Mouse (Mus musculus) neural tube, embryonic 14.5 days (tissue): ENCODE data around the gene Zc2hc1b. TPM values are rescaled to one million over a fixed set of nuclear protein-coding genes. Genes with fewer than 3 reads are reported as not detected.

ENCODE experiments used
- ATAC-seq: fragments of 200-750 bp; cut with Nextera tagmentation; 2 replicates; pipeline ENCODE4 v1.8.0; 2017; ENCODE audit warnings: low read depth, mild to moderate bottlenecking, moderate TSS enrichment, moderate library complexity
- H3K27ac ChIP-seq: fragments of 300-500 bp; sonication (generic); 2 replicates; pipeline ENCODE4 v1.5.1; 2014; ENCODE audit warnings: low read depth, mild to moderate bottlenecking, control low read depth, low read length, moderate library complexity, mixed read lengths
- H3K27me3 ChIP-seq: fragments of 300-500 bp; sonication (generic); 2 replicates; pipeline ENCODE4 v1.6.1; 2014; ENCODE audit warnings: low read length; ENCODE audit not compliant: control insufficient read depth, insufficient read depth
- H3K36me3 ChIP-seq: fragments of 300-500 bp; sonication (generic); 2 replicates; pipeline ENCODE4 v1.6.1; 2014; ENCODE audit warnings: low read length, mixed read lengths; ENCODE audit not compliant: control insufficient read depth, insufficient read depth
- H3K4me1 ChIP-seq: fragments of 300-500 bp; sonication (generic); 2 replicates; pipeline ENCODE4 v1.6.1; 2014; ENCODE audit warnings: low read length; ENCODE audit not compliant: control insufficient read depth, insufficient read depth
- H3K4me2 ChIP-seq: fragments of 300-500 bp; sonication (generic); 2 replicates; pipeline ENCODE4 v1.6.1; 2014; ENCODE audit warnings: mild to moderate bottlenecking, low read depth, low read length, control low read depth
- H3K4me3 ChIP-seq: fragments of 300-500 bp; sonication (generic); 2 replicates; pipeline ENCODE4 v1.5.1; 2014; ENCODE audit warnings: low read depth, low read length, control low read depth, mixed read lengths
- H3K9ac ChIP-seq: fragments of 300-500 bp; sonication (generic); replicated peaks from 2 replicates; pipeline ENCODE4 v1.6.1; 2014; ENCODE audit warnings: low read depth, mild to moderate bottlenecking, control low read depth, low read length, mixed read lengths
- H3K9me3 ChIP-seq: fragments of 300-500 bp; sonication (generic); 2 replicates; pipeline ENCODE4 v1.6.1; 2016; ENCODE audit warnings: low read length; ENCODE audit not compliant: control insufficient read depth
- WGBS: fragments of 180-500 bp; shearing (Covaris S2); extraction: QIAGEN DNeasy Blood & Tissue Kit; methylation state at CpG from one replicate; pipeline ENCODE4 v1.1.7; 2014; 5-methylcytosine and 5-hydroxymethylcytosine counted together
- polyA plus RNA-seq: library from polyadenylated mRNA; unstranded; fragments of >200 nt; fragmentation: Nextera tagmentation; extraction: Ambion mirVana; gene quantifications from 2 replicates; pipeline ENCODE4 v1.2.1, GENCODE M21; 2014

Zc2hc1b gene
- not detected in 2 replicates for polyA plus RNA-seq

DNA sequence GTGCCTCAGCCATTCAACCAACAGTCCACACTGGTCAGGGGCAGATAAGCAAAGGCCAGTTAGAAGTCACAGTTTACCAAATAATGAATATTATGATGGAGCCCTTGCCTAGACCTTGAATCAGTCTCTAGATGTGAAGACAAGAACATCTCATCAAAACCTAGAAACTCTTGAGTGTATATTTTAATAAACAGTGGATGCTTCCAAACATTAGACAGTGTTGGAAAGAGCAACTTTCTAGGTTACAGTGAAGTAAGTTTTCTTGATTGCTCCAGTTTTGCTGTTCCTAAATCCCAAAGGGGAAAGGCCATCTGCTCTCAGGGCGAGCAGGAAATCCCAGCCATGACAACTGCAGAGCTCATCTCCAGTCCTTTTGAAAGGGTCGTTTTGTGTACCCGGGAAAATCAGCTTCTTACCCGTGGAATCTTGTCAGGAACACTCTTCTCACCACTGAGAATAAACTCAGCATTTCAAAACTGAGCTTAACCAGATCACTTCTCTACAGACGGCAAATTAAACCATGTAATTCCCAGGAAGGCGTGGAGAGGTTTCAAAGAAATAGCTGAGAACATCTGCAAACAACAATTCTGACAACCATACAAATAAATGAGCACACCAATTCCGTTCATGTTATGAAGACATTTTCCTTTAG, at the start of gene Zc2hc1b:
Gene Zc2hc1b, minus strand, starts transcription at position 51 of the 652 bp plus-strand sequence.
- no peak within 1 kb of the TSS for H3K27ac ChIP-seq
- ATAC-seq: no peak
- H3K4me2 ChIP-seq: no peak within 1 kb of the TSS
- H3K9me3 ChIP-seq: no peaks in the 10 kb centered on the region
- no peaks in the 10 kb centered on the region for H3K4me1 ChIP-seq
- H3K4me3 ChIP-seq: no peak within 1 kb of the TSS
- no peaks in the 10 kb centered on the region for H3K27me3 ChIP-seq
- 62% methylated on average over 7 of the region's 7 CpGs for WGBS
- peaks cover 48% of the 10 kb centered on the region for H3K36me3 ChIP-seq
- no peak within 1 kb of the TSS for H3K9ac ChIP-seq

DNA sequence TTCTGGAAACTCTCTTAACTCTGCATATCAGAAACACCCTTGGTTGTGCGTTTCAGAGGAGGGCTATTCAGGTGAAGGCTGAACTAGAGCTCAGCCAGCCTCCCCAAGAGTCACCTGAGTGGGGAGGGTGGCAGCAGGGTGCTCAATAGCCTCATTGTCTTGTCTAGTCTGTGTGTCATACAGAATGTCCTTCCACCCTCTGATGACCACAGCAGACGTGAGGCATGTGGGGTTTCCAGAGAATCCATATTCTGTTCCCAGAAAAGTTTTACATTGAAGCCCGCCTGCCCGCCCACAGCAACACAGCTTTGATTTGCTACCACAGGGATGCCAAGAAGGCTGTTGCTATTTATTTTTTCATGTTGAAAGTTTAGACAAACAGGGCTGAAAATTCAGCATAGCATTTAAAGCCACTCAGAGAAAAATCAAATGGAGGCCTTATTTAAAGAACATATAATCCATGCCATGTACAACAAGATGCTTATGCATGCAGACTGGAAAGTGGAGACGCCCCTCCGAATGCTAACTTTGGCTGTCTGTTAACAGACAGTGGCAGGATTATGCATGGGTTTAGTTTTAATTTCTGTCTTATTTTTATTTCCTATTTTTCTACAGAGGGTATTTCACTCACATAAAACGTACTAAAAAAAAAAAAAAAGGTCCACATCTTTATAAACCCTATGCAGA, 47.7 kb upstream of the Zc2hc1b start:
- Histone ChIP-seq H3K27ac (no peak overlapping the region), H3K4me1 (no peaks in the 10 kb centered on the region), H3K4me2 (no peak overlapping the region), H3K36me3 (no peaks in the 10 kb centered on the region), H3K9me3 (no peaks in the 10 kb centered on the region), H3K27me3 (no peaks in the 10 kb centered on the region), H3K9ac (no peak overlapping the region), H3K4me3 (no peak overlapping the region)
- no peak for ATAC-seq
- 90% methylated on average over 7 of the region's 7 CpGs for WGBS

DNA sequence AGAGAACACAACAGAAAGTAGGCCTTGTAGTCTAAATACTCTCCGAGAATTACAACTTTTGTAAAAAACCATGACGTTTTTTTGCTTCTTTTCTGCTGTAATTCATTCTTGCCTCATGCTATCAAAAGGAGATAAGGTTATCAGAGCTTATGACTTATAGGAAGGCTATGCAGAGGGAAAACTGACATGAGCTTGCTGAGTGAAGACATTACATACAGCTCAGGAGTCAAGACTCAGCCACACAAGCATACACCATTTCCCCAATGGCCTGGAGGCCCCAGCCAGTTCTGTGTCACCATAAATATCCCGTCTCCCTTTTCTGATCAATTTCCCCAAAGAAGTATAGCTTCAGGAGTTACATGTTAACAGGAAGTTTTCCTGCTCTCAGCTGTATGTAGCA, 44.3 kb upstream of the Zc2hc1b start:
- 92% methylated on average over 3 of the region's 3 CpGs for WGBS
- H3K27ac ChIP-seq: no peak overlapping the region
- no peaks in the 10 kb centered on the region for H3K27me3 ChIP-seq

DNA sequence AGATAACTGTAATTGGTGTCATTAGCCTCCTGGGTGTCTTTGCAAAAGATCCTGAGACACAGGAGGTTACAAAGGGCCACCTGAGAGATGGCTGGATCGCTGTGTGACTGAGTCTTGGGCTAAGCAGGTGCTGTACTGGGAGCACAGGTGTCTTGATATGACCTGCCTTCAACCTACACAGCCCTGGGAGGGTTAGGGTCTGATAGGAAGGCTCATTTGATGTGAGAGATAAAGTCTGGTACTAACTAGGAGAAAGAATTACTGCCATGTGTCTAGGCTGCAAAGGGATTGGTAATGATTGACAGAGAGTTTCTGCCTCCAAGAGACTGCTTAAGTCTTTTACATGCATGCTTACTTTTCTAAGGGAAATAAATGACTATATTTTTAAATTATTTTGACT, 42.2 kb upstream of the Zc2hc1b start:
- WGBS: 48% methylated on average over 1 of the region's 1 CpGs
- Histone ChIP-seq H3K9me3 (no peaks in the 10 kb centered on the region), H3K27ac (no peak overlapping the region), H3K27me3 (no peaks in the 10 kb centered on the region), H3K4me1 (no peaks in the 10 kb centered on the region), H3K4me3 (no peak overlapping the region), H3K36me3 (no peaks in the 10 kb centered on the region), H3K4me2 (no peak overlapping the region), H3K9ac (no peak overlapping the region)
- no peak for ATAC-seq

More for the DNA sequence above, 44.3 kb upstream of the Zc2hc1b start:
- Histone ChIP-seq H3K9ac (no peak overlapping the region), H3K9me3 (no peaks in the 10 kb centered on the region), H3K4me1 (no peaks in the 10 kb centered on the region), H3K4me2 (no peak overlapping the region), H3K36me3 (no peaks in the 10 kb centered on the region), H3K4me3 (no peak overlapping the region)
- no peak for ATAC-seq

DNA sequence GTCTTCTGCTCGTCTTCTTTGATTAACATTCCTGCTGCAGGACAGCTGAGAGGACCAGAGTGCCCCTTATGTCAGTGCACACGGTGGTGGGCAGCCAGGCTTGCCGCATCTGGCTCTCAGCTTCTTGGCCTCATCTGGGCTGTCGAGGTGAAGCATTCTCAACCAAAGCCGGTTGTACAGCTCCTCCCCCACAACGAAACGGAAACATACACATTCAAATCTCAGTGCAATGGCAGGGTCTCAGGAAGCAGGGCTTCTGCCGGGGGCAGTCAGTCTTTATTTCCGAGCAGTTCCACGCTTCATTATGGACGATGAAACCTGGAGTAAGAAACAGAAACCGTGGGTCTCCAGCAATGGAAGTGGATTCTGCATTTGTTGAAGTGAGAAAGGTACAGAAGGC, 36.1 kb upstream of the Zc2hc1b start:
- Histone ChIP-seq H3K27me3 (no peaks in the 10 kb centered on the region), H3K4me3 (no peak overlapping the region), H3K9me3 (no peaks in the 10 kb centered on the region), H3K27ac (no peak overlapping the region), H3K4me2 (no peak overlapping the region), H3K4me1 (no peaks in the 10 kb centered on the region), H3K36me3 (no peaks in the 10 kb centered on the region), H3K9ac (no peak overlapping the region)
- 90% methylated on average over 12 of the region's 12 CpGs for WGBS
- ATAC-seq: no peak

DNA sequence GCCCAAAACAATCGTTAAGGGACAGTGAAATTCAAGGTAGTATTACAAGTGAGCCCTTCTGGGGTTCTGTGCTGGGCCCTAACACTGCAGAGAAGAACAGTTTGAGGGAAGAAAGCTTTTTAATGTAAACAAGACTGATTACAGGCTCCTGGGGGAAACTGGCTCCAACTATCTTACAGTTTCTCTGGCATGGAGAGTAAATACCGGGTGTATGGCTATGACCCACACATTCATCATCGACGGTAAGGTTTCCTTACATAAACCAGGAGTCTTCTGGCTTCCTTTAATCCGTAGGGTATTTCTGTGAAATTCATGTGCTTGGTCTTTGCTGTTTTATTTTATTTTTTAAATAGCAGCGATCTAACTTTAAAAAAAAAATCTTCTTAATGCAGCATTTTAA, 35.0 kb upstream of the Zc2hc1b start:
- Histone ChIP-seq H3K9me3 (no peaks in the 10 kb centered on the region), H3K27me3 (no peaks in the 10 kb centered on the region), H3K4me3 (no peak overlapping the region), H3K27ac (no peak overlapping the region), H3K4me1 (no peaks in the 10 kb centered on the region), H3K9ac (no peak overlapping the region), H3K4me2 (no peak overlapping the region), H3K36me3 (no peaks in the 10 kb centered on the region)
- ATAC-seq: no peak
- 83% methylated on average over 6 of the region's 6 CpGs for WGBS

DNA sequence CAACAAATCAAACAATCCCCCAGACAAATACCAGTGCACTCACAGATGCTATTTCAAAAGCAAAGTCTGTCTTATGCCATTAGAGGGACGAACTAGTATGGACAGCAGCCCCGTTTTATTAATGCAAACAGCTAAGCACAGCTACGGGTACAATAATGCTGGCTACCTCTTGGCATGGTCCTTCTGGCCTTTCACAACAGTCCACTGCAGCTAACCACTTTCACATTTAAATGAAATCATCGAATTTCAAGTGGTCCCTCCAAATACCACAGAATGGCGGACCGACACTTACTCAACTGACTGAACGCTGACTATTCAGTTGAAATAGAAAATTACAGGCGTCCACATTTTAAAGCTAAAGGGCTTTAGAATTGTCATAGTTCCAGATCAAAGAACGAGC, 34.5 kb upstream of the Zc2hc1b start:
- H3K27me3 ChIP-seq: no peaks in the 10 kb centered on the region
- 73% methylated on average over 9 of the region's 9 CpGs for WGBS
- ATAC-seq: no peak
- no peaks in the 10 kb centered on the region for H3K4me1 ChIP-seq
- H3K27ac ChIP-seq: no peak overlapping the region
- no peaks in the 10 kb centered on the region for H3K9me3 ChIP-seq
- H3K36me3 ChIP-seq: no peaks in the 10 kb centered on the region
- H3K4me2 ChIP-seq: no peak overlapping the region
- H3K9ac ChIP-seq: no peak overlapping the region
- no peak overlapping the region for H3K4me3 ChIP-seq

DNA sequence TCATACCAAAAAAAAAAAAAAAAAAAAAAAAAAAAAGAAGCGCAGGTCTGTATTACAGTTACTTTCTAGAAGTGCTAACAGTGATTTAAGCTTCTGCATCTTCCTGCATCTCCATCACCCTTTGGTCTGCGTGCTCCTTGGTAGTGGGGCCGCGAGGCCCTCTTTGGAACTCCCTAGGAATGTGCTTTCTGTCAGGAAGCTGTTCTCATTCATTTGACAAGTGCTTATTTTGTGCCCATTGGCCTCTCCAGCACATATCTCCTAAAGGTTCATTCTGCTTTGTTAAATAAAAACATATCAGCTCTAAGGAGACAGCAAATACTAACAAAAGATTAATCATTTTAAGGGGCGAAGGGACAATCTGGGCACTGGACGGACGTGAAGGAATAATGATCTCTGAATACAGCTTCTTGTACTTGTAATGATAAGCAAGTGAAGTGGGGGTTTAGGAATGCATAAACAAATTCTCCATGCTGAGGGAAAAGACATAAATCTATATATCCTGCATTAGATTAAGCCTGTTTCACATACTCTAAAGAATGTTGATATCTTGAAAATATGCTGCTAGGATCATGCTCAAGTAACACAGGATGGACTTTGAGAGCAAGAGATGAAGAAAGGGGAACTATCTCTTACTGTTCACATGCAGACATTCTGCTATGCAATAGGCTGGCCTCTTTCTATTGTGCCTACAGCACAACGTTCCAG, 32.3 kb upstream of the Zc2hc1b start:
- Histone ChIP-seq H3K27me3 (no peaks in the 10 kb centered on the region), H3K9me3 (no peaks in the 10 kb centered on the region), H3K4me1 (no peaks in the 10 kb centered on the region), H3K4me2 (no peak overlapping the region), H3K27ac (no peak overlapping the region), H3K36me3 (no peaks in the 10 kb centered on the region), H3K4me3 (no peak overlapping the region), H3K9ac (no peak overlapping the region)
- WGBS: 72% methylated on average over 8 of the region's 8 CpGs
- ATAC-seq: no peak

DNA sequence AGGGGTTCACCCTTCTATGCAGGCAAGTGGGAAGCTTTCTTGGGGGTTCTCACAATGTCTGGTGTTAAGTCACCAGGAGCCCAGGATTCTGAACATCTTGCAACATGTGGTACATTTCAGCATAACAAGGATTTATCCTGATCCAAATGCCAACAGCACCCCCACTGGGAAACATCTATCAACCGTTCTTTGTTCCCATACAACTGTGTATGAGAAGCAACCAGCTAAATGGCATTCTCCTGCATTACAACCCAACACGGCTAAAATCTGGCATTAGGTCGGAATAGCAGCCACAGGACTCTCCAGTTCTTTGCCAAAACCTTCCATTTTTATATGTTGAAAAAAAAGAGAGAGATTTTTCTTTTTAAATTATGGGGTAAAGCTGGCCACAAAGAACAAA, 31.7 kb upstream of the Zc2hc1b start:
- Histone ChIP-seq H3K27me3 (no peaks in the 10 kb centered on the region), H3K9me3 (no peaks in the 10 kb centered on the region), H3K4me2 (no peak overlapping the region), H3K9ac (no peak overlapping the region), H3K4me3 (no peak overlapping the region), H3K4me1 (no peaks in the 10 kb centered on the region), H3K27ac (no peak overlapping the region), H3K36me3 (no peaks in the 10 kb centered on the region)
- no peak for ATAC-seq
- WGBS: 60% methylated on average over 3 of the region's 3 CpGs
